Mouse (Mus musculus) fat pad, adult 2 months (tissue): Measurements from ENCODE around the gene Zfp180.
"Not testable (repeated sequence)": the region's sequence is repeated elsewhere in the genome, so short reads cannot be mapped to it uniquely, and the experiment has no call there.

Source experiments
- DNase-seq: peaks from one replicate; pipeline ENCODE4 v3.0.0-alpha.2; 2011; ENCODE audit warnings: low read depth, low spot score; ENCODE audit errors: extremely low read depth

Gene Zfp180

DNA sequence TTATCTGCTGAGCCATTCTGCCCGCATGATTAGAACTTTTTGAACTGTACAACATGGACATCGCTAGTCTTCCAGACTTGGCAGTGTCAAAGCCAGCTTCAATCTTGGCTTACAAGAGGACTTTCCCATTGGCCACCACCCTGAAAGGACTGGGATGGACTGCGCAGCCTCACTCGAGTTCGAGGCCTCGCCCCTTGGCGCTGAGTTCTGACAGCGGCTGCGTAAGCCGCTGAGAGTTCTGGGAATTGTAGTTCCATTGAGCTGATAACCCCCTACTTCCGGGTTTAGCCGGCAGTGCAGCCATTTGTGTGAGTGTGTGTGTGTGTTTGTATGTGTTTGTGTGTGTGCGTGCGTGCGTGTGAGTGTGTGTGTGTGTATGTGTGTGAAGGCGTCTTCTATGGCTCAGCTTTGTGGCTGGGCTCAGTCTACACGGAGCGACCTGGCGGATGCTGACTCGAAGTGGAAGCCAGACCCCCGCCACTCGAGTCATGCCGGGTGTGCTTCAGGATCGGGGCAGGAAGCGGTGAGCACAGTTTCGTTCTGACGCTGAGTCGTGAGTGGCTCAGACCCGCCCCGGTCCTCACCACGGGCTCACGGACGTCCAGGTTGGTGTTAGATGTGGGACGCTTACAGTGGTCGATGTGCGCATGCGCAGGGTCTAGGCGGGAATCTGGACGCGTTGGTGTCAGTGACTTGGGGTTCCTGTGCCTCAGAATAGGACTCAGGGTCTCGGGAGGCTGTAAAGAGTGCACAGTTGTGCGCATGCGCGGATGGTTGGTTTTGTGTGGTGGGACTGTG lies at the start of gene Zfp180:
Gene Zfp180, plus strand, starts transcription at position 291 of the 798 bp plus-strand sequence.
- peak; percentile 85 for DNase-seq

DNA sequence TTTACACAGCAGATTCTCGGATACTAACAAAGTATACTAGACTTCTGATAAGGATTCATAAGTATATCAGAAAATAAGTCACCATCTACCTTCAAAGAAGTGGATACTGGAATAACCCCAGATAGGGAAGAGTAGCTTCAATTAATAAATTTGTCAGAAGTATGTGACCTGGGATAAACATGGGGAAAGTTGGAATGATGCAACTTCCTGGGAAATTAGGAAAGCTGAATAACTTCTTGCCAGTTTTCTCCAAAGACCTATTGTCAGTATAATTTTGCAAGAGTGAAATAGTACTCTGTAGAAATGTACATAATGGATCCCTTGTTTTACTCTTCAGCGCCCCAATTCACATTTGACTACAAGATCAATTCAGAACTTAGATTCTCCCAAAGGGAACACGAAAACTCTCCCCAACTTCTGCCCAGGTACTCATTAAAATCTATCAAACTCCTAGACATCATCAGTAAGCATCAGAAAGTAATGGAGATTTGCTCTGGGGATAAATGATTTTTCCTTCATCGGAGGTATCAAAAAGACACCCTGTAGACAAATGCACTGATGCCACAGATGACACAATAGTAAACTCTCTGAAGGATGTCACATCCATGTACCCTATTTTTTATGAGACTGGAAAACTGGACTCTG lies 28.9 kb upstream of the Zfp180 start, which contains the start of gene Vmn1r183:
Gene Vmn1r183, plus strand, starts transcription at position 595 of the 645 bp plus-strand sequence.
- DNase-seq = no peak

DNA sequence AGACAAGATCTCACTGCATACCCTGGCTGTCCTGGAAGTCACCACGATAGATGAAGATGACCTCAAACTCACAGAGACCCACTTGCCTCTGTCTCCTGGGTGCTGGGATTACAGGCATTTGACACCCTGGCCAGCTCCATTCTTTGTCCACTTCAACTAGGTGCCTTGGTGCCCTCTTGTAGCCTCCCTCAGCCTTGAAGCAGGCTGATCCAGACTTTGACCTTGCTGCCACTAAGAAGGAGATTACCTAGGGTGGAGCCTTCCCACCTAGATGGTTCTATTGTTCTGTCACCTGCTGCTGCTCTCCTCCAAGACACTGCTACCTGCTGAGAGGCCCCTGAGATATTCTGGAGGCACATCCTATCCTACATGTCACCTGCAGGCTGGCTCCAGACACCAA lies 7.3 kb upstream of the Zfp180 start:
- not testable (repeated sequence) for DNase-seq

DNA sequence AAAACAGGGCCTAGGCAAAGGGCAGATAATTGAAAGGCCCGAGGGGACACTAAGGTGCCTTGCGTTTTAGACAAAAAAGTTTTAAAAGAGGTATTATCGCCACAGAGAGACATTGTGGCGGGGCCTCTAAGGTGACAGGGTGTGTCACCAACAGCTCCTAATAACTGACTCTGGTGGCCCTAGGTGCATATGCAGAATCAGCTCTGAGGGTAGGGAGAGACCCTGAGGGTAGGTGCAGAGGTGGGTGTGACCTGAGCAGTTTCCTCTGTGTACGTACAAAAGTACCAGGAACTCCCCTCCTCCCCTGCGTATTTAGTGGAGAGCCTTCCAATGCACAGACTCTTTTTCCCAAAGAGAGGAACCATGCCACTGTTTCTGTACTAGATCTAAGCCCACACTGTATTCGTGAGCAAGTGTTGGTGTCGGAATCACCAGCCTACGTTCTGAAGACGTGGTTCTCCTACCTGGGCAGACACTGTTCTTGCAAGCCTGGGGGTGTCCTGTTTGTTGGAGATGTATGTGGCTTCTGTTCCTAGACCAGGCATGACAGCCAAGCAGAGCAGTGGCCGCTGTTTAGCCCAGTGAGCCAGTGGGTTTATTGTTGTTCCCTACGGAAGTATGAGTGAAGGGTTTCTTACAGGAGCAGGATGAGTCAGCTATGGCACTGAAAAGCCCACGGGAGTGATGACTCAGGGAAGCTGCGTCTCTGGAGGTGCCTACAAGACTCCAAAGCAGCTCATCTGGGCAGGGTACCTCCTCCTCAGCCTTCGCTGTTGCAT lies 922 bp downstream of the Zfp180 start:
- DNase-seq = no peak

DNA sequence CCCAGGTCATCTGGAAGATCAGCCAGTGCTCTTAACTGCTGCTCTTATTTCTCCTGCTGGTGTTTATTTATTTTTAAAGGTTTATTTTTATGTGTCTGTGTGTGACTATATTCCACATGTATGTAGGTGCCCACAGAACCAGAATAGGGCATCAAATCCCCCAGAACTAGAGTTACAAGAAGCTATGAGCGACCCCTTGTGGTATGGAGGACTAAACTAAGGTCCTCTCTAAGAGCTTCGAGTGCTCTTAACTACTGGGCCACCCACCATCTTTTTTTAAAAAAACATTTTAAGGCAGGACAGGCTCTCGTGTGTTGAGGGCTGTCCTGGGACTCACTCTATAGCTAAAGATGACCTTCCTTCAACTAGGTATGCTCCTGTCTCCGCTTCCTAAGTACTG lies 5.1 kb downstream of the Zfp180 start:
- DNase-seq = no peak

DNA sequence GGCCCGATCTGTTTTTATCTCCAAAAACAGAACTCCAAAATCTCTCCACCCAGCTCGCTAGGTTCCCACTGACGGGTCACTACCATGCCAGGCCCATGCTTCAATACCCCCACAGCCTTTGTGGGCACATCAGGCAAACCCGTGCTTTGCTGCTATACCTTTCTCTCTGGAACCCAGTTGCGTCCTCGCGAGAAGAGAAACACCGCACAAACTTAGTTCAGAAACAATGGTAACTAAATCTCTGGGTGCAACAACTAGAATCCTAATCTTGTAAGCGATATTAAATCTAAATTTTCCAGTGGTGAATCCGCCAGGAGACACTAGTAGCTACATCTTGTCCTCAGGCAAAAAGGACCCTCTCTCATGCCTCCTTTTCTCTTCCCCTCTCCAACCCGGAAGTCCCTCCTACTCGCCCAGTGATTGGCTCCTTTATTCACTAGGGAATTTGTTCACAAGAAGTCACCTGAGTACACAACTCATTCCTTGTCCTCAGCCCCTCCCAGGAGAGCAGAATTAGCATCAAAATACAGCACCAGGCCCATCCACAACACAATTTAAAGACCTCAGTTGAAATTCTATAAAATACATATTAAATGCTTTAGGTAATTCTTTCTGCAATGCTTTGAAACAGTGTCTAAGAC lies 5.9 kb downstream of the Zfp180 start:
- no peak for DNase-seq

DNA sequence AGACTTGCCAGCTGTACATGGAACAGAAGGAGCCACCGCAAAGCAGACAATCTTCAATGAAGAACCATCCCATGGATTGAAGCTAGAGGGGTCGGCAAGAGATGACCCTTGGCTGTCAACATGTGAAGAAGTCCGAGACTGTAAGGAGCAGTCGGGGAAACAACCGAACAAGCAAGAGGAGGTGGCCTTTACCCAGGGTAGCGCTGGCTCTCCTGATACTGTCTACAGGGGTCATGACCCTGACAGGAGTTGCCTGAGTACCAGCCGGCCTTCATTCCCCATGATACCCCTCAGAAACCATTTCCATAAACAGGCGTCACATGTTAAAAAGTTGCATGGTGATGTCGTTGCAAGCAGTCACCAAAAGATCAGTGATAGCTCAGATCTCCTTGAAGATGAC lies 22.7 kb downstream of the Zfp180 start:
- no peak for DNase-seq

DNA sequence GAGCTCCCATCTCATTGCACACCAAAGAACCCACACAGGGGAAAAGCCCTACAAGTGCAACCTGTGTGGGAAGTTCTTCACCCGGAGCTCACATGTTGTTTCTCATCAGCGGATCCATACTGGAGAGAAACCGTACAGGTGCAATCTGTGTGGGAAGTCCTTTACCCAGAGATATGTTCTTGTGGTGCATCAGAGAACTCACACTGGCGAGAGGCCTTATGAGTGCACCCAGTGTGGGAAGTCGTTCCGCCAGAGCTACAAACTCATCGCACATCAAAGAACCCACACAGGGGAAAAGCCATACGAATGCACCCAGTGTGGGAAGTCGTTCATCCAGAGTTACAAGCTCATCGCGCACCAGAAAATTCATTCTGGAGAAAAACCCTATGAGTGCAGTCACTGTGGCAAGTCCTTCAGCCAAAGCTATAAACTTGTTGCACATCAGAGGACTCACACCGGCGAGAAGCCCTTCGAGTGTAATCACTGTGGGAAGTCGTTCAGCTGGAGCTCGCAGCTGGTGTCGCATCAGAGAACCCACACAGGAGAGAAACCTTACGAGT lies 23.5 kb downstream of the Zfp180 start:
- DNase-seq = no peak

DNA sequence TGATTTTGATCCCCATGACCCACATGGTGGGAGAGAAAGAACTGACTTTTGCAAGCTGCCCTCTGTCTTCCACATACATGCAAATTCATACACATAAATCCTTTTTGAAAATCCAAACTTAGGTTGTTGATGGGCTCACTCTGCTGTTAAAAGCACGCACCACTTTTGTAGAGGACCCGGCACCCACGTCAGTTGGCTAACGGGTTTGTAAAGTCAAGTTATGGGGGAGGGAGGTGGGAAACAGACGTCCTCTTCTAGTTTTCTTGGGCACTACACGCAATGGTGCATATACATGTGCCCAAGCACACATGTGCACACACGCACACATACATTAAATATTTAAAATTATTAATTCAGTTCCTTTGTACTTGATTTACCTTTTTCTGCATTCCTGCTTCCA lies 29.1 kb downstream of the Zfp180 start:
- DNase-seq = no peak

DNA sequence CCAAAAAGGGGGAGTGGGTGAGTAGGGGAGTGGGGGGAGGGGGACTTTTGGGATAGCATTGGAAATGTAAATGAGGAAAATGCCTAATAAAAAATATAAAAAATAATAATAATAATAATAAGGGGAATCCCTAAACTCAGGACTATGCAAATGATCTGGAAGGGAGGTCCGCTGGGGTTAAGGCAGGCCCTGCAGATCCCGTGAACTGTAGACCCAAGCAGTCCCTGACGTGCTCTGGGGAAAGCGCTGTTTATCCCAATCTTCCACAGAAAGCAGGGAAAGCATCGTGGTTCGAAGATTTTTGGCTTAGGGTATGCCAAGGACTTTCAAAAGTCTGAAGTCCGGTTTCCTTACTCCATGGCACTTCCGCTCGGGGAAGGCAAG lies 30.0 kb downstream of the Zfp180 start:
- no peak for DNase-seq

DNA sequence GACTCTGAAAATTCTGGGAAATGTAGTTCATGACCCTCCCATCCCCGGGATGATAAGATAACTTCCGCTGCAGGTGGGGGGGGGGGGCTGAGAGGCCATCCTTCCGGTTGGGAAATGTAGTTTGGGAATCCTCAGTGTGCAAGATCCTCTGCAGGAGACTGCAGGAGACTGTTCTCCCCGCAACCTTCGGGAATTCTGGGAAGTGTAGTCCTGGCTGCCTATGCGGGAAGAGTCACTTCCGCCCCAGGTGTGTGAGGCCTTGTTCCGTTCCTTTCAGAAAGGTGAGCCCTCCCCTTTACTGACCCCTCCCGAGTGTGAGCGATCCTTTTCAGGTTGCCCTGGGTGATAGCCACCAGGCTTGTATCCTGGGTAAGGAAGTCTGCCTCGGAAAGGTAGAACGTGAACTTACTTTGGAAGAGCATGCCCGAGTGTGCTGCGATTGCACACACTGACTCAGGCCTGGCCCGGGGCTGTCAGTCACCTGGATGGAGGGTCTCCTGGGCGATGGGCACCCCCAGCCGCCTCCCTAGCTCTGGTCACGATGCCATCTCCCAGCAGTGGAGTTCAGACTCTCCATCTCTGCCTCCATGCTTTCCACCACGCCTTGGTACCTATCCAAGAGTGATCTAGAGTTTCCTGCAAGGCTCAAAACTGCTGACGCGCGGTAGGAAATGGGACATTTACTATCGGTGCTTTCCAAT lies 30.6 kb downstream of the Zfp180 start, which contains the start of gene Zfp112:
Gene Zfp112, plus strand, starts transcription at position 159 of the 701 bp plus-strand sequence.
- DNase-seq = peak; percentile 80

DNA sequence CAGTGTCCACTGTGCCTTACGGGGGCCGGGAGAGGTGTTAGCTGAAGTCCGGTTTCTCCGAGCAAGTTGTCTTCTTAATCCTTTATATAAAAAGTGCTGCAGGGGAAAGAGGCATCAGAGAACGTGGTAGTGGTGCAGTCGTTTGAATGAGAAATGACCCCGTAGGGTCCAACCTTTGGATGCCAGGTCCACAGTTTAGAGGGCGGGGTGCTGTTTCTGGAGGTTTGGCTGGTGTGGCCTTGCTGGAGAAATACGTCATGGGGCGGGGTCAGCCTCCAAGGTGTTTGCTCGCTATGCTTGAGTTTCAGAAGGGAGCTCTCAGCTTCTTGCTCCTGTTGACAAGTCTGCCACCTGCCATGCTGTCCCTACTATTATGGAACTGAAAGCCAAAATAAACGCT lies 31.3 kb downstream of the Zfp180 start:
- no peak for DNase-seq

DNA sequence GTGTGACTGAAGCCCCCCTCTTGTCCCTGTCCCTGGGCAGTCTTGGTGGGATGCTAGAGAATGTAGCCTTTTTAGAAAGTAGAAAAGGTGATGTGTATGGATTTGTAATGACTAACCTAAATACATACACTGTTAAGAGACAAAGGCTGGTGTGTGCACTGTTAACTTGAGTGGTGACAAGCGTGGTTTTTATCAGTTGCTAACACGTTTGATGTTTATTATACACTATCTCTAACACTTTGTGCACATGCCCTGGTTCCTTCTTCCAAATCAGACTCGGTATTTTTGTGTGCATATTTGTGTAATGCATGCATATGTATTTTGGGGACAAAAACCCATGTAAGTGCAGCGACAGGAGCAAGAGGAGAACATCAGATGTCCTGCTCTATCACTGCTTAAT lies 34.9 kb downstream of the Zfp180 start:
- DNase-seq = no peak

DNA sequence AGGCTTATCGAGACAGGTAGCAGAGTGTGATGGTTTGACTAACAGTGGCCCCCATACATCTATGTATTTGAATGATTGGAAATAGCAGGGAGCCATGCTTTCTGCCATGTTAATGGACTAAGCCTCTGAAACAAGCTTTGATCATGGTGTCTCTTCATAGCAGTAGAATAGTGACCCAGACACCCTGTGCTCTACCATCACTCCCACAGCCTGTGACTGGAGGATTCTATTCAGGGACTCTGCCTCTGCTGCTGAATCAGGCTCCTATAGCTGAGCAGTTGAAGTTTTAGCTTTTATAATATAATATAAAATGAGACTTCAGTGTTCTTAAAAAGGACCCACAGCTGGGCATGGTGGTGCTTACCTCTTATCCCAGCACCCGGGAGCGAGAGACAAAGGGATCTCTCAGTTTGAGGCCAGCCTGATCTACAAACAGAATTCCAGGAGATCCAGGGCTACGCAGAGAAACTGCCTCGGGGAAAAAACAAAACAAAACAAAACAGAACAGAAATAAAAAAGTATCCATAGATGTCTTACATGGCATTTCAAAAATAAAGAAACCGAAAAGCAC lies 51.8 kb downstream of the Zfp180 start:
- no peak for DNase-seq

DNA sequence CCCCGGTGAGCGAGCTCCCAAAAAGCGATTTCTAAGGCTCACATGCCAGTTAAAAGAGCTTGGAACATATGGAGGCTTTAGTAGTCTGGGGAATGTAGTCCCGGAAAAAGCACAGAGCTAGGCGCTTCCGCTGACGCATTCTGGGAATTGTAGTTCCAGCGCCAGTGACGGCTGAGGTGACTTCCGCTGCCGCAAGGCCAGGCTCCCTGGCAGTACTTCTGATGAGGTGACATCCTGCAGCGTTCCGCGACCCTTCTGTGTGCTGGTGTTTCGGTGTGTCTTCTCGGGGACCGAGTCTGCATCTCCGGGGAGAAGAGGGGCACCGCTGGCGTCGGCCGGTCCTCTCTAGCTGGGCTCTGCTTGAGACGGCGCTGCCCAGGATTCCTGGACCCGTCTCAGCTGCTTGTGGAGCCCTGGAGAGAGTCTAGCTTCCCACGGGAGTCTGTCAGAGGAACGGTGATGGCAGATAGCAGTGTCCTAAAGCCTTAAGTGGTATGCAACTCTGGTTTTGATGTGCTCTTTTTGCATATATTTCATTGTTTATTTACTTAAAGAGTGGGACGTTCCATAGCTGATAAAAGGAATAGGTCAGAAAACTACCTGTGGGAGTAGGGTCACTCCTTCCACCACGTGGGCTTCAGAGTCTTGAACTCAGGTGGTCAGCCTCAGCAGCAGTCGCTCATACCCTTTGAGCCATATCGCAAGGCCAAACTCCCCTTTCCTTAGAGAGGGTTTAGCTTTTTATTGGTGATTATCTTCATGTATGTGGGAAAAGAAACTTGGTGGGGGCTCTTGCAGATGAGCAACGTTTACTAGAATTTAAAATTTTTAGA lies 52.5 kb downstream of the Zfp180 start, which contains the start of gene Zfp235:
Gene Zfp235, plus strand, starts transcription at position 174 of the 833 bp plus-strand sequence.
- peak; percentile 47 for DNase-seq

DNA sequence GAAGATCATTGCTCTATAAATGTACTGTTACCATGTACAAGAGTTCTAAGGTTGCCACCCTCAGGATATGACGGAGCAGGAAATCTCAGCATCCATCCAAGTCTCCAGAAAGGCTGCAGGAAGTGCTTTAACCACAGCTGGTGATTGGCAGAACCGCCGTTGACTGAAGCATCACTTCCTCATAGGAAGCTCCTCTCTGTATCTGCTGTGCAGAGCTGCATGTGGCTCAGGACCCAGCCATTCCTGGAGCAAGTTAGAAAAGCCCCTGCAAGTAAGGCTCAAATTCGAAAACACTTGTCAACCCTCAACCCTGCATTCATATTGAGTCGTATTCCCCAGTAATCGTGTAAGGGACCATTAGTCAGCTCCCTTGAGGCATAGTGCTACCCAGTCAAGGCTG lies 60.8 kb downstream of the Zfp180 start:
- DNase-seq = no peak

DNA sequence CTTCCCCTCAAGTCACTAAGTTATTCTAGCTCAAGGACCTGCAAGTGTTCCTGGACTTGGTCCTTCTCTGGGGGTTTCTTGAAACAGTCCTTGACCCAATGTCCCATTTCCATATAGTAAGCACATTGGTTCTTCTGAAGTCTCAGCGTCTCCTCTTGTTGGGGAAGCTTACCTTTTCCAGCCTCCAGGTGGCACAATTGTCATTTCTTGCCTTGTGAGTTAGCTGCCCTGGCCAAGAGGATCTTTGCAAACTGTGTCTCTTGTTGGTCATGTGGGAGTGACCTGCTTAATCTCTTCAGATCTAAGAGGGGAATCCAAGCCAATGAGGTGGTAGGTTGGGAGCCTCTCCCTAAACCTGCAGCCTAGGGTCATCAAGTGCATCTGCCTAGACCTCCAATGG lies 71.5 kb downstream of the Zfp180 start:
- no peak for DNase-seq
